Mouse (Mus musculus) heart, postnatal 10 days (tissue): ENCODE results near the gene Rtn4rl1. TPM values are rescaled to one million over a fixed set of nuclear protein-coding genes. Genes with fewer than 3 reads are reported as not detected.

ENCODE experiments used
- DNase-seq, 2 experiments: peaks; one replicate each; pipeline ENCODE4 v3.0.0; 2021
- intact Hi-C: fragments of 180-260 bp; cut with DNase I; formaldehyde crosslinking; loops from one replicate; pipeline ENCODE4 v1.15.1; 2025
- total RNA-seq, 2 experiments: library from RNA; stranded (reverse); gene quantifications; 2 replicates each; pipeline ENCODE4 v1.2.3; 2021

Rtn4rl1 gene
- total RNA-seq, 2 experiments from 2014 or later, result 13.9 to 21.4 TPM

GRCm38 (mm10) chr11:75244368-75245275 is 51.0 kb downstream of the Rtn4rl1 start:
- DNase-seq, result no peak
- intact Hi-C loops, result no loop called here

DNA sequence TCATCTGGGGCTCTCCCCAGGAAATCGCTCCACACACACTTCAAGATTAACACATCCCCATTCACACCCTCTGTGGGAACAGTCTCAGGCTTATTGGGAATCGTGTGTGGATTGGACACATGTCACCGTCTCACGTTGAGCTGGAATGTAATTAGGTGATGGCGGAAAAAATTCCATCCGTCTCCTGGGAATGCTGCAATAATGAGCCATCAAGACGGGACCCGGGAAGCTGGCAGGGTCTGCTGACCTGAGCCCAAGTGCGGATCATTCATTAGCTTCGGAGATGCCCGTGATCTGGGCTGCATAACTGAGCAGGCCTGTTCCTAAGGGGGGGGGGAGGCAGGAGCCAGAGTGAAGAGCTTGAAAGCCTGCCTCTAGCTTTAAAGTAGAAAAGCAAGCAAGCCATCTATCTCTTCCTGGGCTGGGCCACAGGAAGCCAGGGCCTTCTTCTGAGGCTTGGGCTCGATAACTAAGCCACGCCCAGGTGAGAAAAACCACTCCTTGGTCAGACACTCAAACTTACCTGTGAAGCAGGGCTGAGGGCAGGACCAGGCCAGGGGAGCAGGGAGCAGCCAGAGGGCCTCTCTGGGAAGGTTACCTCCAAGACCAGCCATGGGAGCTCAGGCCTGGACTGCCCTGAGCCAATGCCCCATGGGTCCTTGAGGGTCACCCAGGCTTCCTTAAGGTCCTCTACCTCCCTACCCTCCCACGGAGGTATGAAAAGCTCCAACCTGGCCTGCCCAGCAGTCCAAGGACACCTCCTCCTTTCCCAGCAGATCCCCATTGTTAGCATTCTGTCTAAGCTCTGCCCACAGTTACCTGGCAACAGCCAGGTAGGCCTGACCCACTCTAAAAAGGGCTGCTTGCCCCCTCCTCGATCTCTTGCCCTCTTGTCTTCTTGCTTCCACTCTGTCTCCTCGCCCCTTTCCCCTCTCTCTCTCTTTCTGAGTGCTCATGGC is 52.1 kb downstream of the Rtn4rl1 start:
- DNase-seq, result no peak
- intact Hi-C loops, result no loop called here

GRCm38 (mm10) chr11:75246589-75246988 is 53.0 kb downstream of the Rtn4rl1 start:
- intact Hi-C loops, result no loop called here
- peak; percentile 79 to 82 for DNase-seq

- intact Hi-C loops, result no loop called here
- DNase-seq, result no peak
These were observed 53.7 kb downstream of the Rtn4rl1 start for GRCm38 (mm10) chr11:75247137-75247730.

DNA sequence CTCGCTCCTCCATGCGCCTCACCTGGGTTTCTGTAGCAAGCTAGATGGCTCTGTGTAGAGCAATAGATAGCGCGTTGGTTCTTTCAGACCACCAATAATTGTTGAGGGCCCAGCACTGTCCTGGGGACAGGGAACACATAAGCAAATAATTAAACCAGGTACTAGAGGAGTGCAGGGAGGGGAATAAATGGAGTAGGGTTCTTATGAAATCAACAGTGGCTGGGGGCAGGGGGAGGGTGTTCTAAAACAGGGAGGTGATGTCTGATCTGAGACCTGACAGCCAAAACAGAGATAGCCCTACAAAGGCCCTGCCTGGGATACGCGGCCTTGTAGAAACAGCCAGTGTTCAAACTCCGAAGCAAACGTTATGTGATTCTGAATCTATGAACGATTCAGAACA is 56.0 kb downstream of the Rtn4rl1 start:
- DNase-seq, result no peak
- intact Hi-C loops, result no loop called here

DNA sequence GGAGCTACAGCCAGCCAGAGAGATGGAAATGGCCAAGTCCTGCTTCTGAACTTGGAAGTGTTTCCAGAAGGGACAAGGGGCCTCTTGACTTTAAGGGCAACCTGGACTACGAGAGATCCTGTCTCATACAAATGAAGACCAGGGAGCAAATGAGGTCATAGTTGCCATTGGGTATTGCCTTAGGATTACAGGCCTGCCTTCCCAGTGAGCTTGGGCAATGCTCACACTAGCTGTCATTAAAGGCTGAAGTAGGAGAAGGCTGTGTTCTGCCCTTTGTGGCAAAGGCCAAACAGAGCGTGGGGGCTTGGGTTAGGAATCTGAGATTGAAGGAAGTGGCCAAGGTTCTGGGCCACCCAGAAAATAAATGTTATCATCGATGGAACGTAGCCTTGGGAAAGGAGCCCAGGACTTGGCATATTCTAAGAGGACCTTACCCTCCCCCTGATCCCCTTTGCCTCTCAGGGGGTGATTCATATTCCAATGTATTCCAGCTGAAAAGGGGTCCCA is 57.5 kb downstream of the Rtn4rl1 start:
- intact Hi-C loops, result no loop called here
- no peak for DNase-seq

DNA sequence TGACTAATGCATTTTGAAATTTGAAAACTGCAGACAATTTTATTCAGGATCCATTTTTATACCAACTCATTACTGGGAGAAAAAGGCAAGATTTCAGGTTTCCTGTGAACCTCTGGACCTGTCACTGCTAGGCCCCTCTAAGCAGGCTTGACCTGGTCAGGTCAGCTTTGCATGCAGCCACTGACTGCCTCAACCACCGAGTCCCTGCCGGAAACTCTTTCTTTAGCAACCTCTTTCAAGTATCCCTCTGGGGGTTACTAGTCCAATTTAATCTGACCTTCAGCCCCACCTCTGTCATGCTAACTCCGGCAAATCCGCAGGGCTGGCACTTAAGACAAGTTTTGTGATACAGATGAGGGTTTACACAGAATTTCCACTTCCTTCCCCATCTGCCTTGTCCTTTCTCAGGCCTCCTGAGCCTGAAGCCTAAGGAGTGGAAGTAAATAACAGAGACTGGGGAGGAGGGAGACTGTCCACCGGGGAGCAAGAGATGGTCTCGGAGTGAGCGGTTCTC is 58.0 kb downstream of the Rtn4rl1 start:
- DNase-seq, result no peak
- intact Hi-C loops, result no loop called here

DNA sequence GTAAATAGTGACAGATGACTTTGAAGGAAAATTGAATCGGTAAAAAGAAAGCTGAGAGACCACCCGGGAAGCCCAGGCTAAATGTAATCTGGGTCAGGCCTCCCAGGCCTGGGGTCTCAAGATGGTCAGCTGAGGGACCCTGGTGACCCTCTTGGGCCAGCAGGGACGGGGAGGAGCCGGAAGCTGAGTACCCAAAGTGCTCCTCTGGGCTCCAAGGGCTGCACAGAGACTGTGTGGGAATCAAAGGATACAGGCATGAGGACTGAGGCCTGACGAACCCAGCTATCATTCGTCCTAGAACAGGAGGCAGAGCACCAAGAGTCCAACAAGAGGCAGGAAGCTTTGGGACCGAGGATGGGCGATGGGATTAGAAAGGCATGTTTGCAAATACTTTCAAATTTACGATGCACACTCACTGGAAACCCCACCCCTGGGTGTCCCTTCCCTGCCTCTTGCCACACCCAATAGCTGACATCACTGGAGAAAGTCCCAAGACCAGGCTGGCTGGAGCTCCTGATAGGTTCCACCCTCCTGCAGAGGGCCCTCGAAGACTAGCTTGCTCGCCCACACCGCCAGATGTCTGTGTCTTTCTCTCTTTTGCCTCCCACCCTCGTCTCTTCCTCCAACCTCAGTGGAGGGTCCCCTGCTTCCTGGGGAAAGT is 60.8 kb downstream of the Rtn4rl1 start:
- intact Hi-C loops, result loop anchor here (2.0 kb wide), 1 partner anchor 36 kb away; no protein-coding TSS in a partner anchor
- peak; percentile 72 to 76 for DNase-seq

DNA sequence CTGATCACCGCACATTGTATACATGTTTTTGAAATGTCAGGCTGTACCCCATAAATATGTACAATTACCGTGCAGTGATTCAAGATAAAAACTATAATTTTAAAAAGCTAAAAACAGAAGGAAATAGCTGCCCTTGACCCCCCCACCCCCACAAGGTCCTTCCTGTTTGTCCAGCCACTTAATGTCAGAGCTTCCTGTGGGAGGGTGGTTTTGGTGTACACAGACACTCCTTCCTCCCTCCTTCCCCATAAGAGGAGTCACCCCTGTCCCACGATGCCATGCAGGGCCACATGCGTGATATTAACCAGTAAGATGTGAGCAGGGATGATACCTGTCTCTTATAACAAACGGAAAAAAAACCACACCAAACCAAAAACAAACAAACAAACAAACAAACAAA is 61.7 kb downstream of the Rtn4rl1 start:
- no peak for DNase-seq
- intact Hi-C loops, result loop anchor here (2.0 kb wide), 1 partner anchor 35 kb away; no protein-coding TSS in a partner anchor

DNA sequence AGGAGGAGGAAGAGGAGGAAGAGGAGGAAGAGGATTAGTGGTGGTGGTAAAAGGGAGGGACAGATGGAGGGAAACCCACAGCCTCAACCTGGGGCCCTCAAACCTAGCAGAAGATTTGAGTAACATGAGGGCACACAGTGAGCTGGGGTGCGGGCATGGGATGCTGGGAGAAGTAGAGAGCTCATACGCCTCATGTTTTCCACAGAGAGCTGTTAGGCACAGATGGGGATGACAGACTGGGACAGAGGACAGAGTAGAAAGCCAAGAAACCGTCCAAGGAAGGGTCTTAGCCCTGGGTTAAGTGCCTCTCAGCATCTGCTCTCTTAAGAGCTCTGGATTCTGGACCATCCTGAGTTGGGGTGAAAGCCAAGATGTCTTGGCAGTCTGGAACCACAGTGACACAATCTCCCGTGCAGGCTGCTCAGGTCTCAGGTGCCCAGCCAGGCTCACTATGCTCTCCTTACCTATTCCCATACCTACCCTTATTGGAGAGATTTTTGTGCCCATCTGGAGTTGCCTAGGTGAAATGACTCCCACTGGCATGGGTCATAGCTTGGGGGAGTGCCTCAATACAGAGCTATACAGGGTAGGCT is 63.6 kb downstream of the Rtn4rl1 start:
- intact Hi-C loops, result no loop called here
- DNase-seq, result no peak

- intact Hi-C loops, result no loop called here
- DNase-seq, result no peak
These were observed 65.8 kb downstream of the Rtn4rl1 start for GRCm38 (mm10) chr11:75259416-75259815.

DNA sequence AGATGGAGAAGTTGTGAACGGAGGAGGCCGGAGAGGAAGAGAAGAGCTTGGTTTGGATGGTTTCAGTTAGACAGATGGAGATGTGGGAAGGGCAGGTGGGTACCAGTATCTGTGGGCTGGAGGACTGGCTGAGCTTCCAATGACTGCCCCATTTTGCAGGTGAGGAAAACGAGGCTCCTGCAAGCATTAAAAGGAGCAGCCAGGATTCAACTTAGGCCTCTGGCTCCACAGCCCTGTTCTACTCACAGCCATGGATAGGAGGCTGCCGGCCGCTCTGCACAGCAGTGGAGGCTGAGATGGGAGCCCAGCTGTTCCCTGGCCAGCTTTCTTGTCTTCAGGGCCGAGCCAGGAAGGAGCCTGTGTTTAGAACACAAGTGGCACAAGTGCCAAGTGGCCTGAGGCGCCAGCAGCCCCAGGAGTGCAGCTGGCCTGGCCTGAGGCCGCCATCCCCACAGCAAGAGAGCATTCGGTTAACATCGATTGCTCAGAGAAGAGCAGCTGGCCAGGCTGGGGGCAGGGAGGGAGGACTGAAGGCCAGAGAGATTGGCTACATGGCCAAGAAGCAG is 66.5 kb downstream of the Rtn4rl1 start:
- peak; percentile 62 to 66 for DNase-seq
- intact Hi-C loops, result no loop called here

DNA sequence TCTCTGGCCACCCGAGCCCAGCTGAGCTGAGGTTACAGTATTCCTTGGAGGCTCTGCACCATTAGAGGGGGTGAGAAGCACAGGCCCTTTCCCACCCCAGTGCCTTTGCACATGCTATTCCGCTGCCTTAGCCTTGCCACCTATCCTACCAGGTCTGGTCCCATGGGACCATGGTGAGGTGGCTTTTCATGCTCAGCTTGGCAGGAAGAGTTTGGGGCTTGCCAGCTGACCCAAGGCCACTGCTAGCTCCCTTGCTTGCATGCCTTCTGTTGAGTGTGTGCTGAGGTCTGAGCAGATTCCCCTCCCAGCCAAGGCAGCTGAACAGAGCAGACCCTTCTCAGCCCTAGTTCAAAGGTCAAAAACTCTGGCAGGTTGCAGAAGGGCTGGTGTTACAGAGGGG is 67.4 kb downstream of the Rtn4rl1 start:
- intact Hi-C loops, result no loop called here
- no peak for DNase-seq

GRCm38 (mm10) chr11:75261730-75262129 is 68.1 kb downstream of the Rtn4rl1 start:
- DNase-seq, result no peak
- intact Hi-C loops, result no loop called here

DNA sequence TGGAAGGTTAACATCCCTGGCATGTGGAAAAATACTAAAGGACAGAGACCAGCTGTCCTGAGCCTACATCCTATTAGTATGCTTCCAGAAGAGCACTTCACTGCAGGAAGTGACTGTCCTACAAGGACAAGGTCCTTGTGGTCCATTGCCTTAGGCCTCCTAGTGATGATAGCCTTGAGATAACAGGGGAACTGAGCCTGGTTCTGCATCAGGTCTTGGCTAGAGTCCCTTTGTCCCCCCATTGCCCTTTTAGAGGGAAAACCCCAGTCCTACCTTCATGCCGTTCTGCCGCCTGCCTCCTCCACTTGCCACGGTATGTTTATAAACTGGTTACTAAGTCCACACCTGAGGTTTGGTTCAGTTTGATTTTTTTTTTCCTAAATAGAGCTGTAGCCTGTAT is 68.6 kb downstream of the Rtn4rl1 start:
- intact Hi-C loops, result no loop called here
- no peak for DNase-seq

- no peak for DNase-seq
These were observed 69.2 kb downstream of the Rtn4rl1 start for GRCm38 (mm10) chr11:75262791-75263190.

GRCm38 (mm10) chr11:75263274-75263963 is 69.8 kb downstream of the Rtn4rl1 start:
- DNase-seq, result no peak
- intact Hi-C loops, result no loop called here

More at GRCm38 (mm10) chr11:75262791-75263190, 69.2 kb downstream of the Rtn4rl1 start:
- intact Hi-C loops, result no loop called here

GRCm38 (mm10) chr11:75263964-75264312 is 70.4 kb downstream of the Rtn4rl1 start:
- intact Hi-C loops, result no loop called here
- DNase-seq, result no peak

DNA sequence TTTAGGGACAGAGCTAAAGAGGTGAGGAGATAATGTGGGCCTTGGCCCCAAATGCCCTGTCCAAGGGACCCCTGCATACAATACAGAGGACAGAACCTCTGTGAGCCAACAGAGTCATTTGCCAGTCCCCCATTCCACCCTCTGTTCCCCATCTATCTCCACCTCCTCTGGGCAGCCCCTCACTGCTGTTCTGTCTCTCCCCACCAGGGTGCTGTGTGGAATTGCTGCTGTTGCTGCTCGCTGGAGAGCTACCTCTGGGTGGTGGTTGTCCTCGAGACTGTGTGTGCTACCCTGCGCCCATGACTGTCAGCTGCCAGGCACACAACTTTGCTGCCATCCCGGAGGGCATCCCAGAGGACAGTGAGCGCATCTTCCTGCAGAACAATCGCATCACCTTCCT is 71.0 kb downstream of the Rtn4rl1 start:
- intact Hi-C loops, result no loop called here

More for the DNA sequence above, 71.0 kb downstream of the Rtn4rl1 start:
- DNase-seq, result no peak
